Mouse (Mus musculus) liver, embryonic 13.5 days (tissue): ENCODE results near the gene Uhrf1. TPM values are rescaled to one million over a fixed set of nuclear protein-coding genes. Genes with fewer than 3 reads are reported as not detected.
A peak's percentile ranks its signal among the peaks of the same experiment; 100 is the strongest.

Experiments used
- ATAC-seq: fragments of 200-750 bp; cut with Nextera tagmentation; 2 replicates; pipeline ENCODE4 v1.8.0; 2017; ENCODE audit warnings: low read depth, mild to moderate bottlenecking, moderate number of reproducible peaks, moderate library complexity
- DNase-seq: peaks from one replicate; pipeline ENCODE4 v3.0.0; 2022
- H3K27ac ChIP-seq: fragments of 300-500 bp; sonication (generic); 2 replicates; pipeline ENCODE4 v1.5.1; 2015; ENCODE audit warnings: moderate library complexity, mild to moderate bottlenecking, inconsistent platforms
- H3K27me3 ChIP-seq: fragments of 300-500 bp; sonication (generic); 2 replicates; pipeline ENCODE4 v1.6.1; 2015; ENCODE audit warnings: mild to moderate bottlenecking, inconsistent platforms
- H3K36me3 ChIP-seq: fragments of 300-500 bp; sonication (generic); 2 replicates; pipeline ENCODE4 v1.6.1; 2015; ENCODE audit warnings: mild to moderate bottlenecking, inconsistent platforms
- H3K4me1 ChIP-seq: fragments of 300-500 bp; sonication (generic); replicated peaks from 2 replicates; pipeline ENCODE4 v1.6.1; 2015; ENCODE audit warnings: inconsistent platforms
- H3K4me2 ChIP-seq: fragments of 300-500 bp; sonication (generic); 2 replicates; pipeline ENCODE4 v1.6.1; 2015; ENCODE audit warnings: inconsistent platforms, mild to moderate bottlenecking, moderate library complexity
- H3K4me3 ChIP-seq: fragments of 300-500 bp; sonication (generic); replicated peaks from 2 replicates; pipeline ENCODE4 v1.5.1; 2015; ENCODE audit warnings: mild to moderate bottlenecking, inconsistent platforms
- H3K9ac ChIP-seq: fragments of 300-500 bp; sonication (generic); 2 replicates; pipeline ENCODE4 v1.6.1; 2015; ENCODE audit warnings: mild to moderate bottlenecking, inconsistent platforms
- H3K9me3 ChIP-seq: fragments of 300-500 bp; sonication (generic); replicated peaks from 2 replicates; pipeline ENCODE4 v1.6.1; 2016; ENCODE audit warnings: inconsistent platforms
- WGBS: fragments of 180-500 bp; shearing (Covaris S2); methylation state at CpG from one replicate; pipeline ENCODE4 v1.1.7; 2015; ENCODE audit not compliant: insufficient replicate concordance; 5-methylcytosine and 5-hydroxymethylcytosine counted together
- polyA plus RNA-seq: library from polyadenylated mRNA; unstranded; fragments of >200 nt; fragmentation: Nextera tagmentation; extraction: Ambion mirVana; gene quantifications from 2 replicates; pipeline ENCODE4 v1.2.1, GENCODE M21; 2015

Uhrf1 gene
- polyA plus RNA-seq, 1 experiment from 2014 or later: 121 TPM

GRCm38 (mm10) chr17:56350694-56351093 is 47.6 kb downstream of the Uhrf1 start:
- peaks cover 40% of the 10 kb centered on the region for H3K4me1 ChIP-seq
- no peak overlapping the region for H3K9ac ChIP-seq
- no peak overlapping the region for H3K4me3 ChIP-seq
- no peak overlapping the region for H3K27ac ChIP-seq
- 24% methylated on average over 2 of the region's 2 CpGs for WGBS
- no peak overlapping the region for H3K4me2 ChIP-seq
- DNase-seq (peak; percentile 67), ATAC-seq (peak; percentile 16)
- no peaks in the 10 kb centered on the region for H3K9me3 ChIP-seq
- H3K27me3 ChIP-seq: no peaks in the 10 kb centered on the region
- peaks cover 38% of the 10 kb centered on the region for H3K36me3 ChIP-seq

- 53% methylated on average over 9 of the region's 9 CpGs for WGBS
- no peaks in the 10 kb centered on the region for H3K27me3 ChIP-seq
- H3K4me1 ChIP-seq: 0 out of 2 replicates have a peak, but pooled peaks cover 3% of the 10 kb centered on the region
- no peak overlapping the region for H3K9ac ChIP-seq
- no peak overlapping the region for H3K4me2 ChIP-seq
- peaks cover 41% of the 10 kb centered on the region for H3K36me3 ChIP-seq
- H3K4me3 ChIP-seq: no peak overlapping the region
- no peak overlapping the region for H3K27ac ChIP-seq
- ATAC-seq (peak; percentile 38; the same call in 1 of the 2 replicates), DNase-seq (peak; percentile 41)
- H3K9me3 ChIP-seq: no peaks in the 10 kb centered on the region
Measured at GRCm38 (mm10) chr17:56356921-56357885, 54.1 kb downstream of the Uhrf1 start.

GRCm38 (mm10) chr17:56359183-56359725 is 56.1 kb downstream of the Uhrf1 start:
- DNase-seq (no peak), ATAC-seq (no peak)
- Histone ChIP-seq H3K9me3 (no peaks in the 10 kb centered on the region), H3K9ac (no peak overlapping the region), H3K4me1 (0 out of 2 replicates have a peak, but pooled peaks cover 3% of the 10 kb centered on the region), H3K36me3 (peaks cover 24% of the 10 kb centered on the region), H3K27ac (no peak overlapping the region), H3K4me3 (no peak overlapping the region), H3K27me3 (no peaks in the 10 kb centered on the region), H3K4me2 (no peak overlapping the region)
- WGBS: 60% methylated on average over 3 of the region's 3 CpGs

- ATAC-seq: no peak
- H3K27ac ChIP-seq: no peak overlapping the region
- no peaks in the 10 kb centered on the region for H3K27me3 ChIP-seq
- peaks cover 20% of the 10 kb centered on the region for H3K36me3 ChIP-seq
- WGBS: 70% methylated on average over 1 of the region's 1 CpGs
- no peak for DNase-seq
- H3K9me3 ChIP-seq: no peaks in the 10 kb centered on the region
- H3K4me2 ChIP-seq: no peak overlapping the region
- H3K9ac ChIP-seq: no peak overlapping the region
- H3K4me3 ChIP-seq: no peak overlapping the region
- 0 out of 2 replicates have a peak, but pooled peaks cover 3% of the 10 kb centered on the region for H3K4me1 ChIP-seq
Measured at GRCm38 (mm10) chr17:56359864-56360263, 56.7 kb downstream of the Uhrf1 start.

GRCm38 (mm10) chr17:56360451-56360850 is 57.3 kb downstream of the Uhrf1 start:
- 74% methylated on average over 8 of the region's 8 CpGs for WGBS
- DNase-seq: no peak
- H3K36me3 ChIP-seq: peaks cover 14% of the 10 kb centered on the region

GRCm38 (mm10) chr17:56361542-56361941 is 58.4 kb downstream of the Uhrf1 start:
- H3K9ac ChIP-seq: no peak overlapping the region
- no peaks in the 10 kb centered on the region for H3K27me3 ChIP-seq
- H3K4me2 ChIP-seq: no peak overlapping the region
- no peak for ATAC-seq
- peaks cover 5% of the 10 kb centered on the region for H3K36me3 ChIP-seq
- H3K27ac ChIP-seq: no peak overlapping the region
- WGBS: 56% methylated on average over 2 of the region's 2 CpGs
- no peak overlapping the region for H3K4me3 ChIP-seq
- no peak for DNase-seq
- no peaks in the 10 kb centered on the region for H3K9me3 ChIP-seq
- H3K4me1 ChIP-seq: peaks cover 9% of the 10 kb centered on the region

More at GRCm38 (mm10) chr17:56360451-56360850, 57.3 kb downstream of the Uhrf1 start:
- no peaks in the 10 kb centered on the region for H3K9me3 ChIP-seq
- ATAC-seq: no peak
- H3K27ac ChIP-seq: no peak overlapping the region
- H3K4me2 ChIP-seq: no peak overlapping the region
- no peaks in the 10 kb centered on the region for H3K27me3 ChIP-seq
- H3K9ac ChIP-seq: no peak overlapping the region
- H3K4me1 ChIP-seq: 0 out of 2 replicates have a peak, but pooled peaks cover 3% of the 10 kb centered on the region
- H3K4me3 ChIP-seq: no peak overlapping the region

GRCm38 (mm10) chr17:56365791-56366673 is 62.9 kb downstream of the Uhrf1 start:
- H3K27me3 ChIP-seq: no peaks in the 10 kb centered on the region
- DNase-seq: no peak
- 57% methylated on average over 7 of the region's 7 CpGs for WGBS
- H3K36me3 ChIP-seq: peaks cover 2% of the 10 kb centered on the region; the same call in 1 of the 2 replicates
- peak; percentile 45; the same call in 1 of the 2 replicates for ATAC-seq
- no peak overlapping the region for H3K4me2 ChIP-seq
- H3K4me1 ChIP-seq: peaks cover 6% of the 10 kb centered on the region
- no peaks in the 10 kb centered on the region for H3K9me3 ChIP-seq
- no peak overlapping the region for H3K27ac ChIP-seq
- H3K4me3 ChIP-seq: no peak overlapping the region
- H3K9ac ChIP-seq: no peak overlapping the region

GRCm38 (mm10) chr17:56368291-56368790 is 65.2 kb downstream of the Uhrf1 start:
- H3K27ac ChIP-seq: no peak overlapping the region
- H3K9ac ChIP-seq: no peak overlapping the region
- no peaks in the 10 kb centered on the region for H3K9me3 ChIP-seq
- H3K36me3 ChIP-seq: peaks cover 2% of the 10 kb centered on the region; the same call in 1 of the 2 replicates
- H3K4me1 ChIP-seq: peaks cover 11% of the 10 kb centered on the region
- 83% methylated on average over 6 of the region's 6 CpGs for WGBS
- ATAC-seq (no peak), DNase-seq (no peak)
- H3K27me3 ChIP-seq: no peaks in the 10 kb centered on the region
- no peak overlapping the region for H3K4me2 ChIP-seq
- no peak overlapping the region for H3K4me3 ChIP-seq

GRCm38 (mm10) chr17:56370090-56370489 is 67.0 kb downstream of the Uhrf1 start:
- WGBS: 82% methylated on average over 3 of the region's 3 CpGs
- H3K27ac ChIP-seq: no peak overlapping the region; the same call in 1 of the 2 replicates
- no peak overlapping the region for H3K9ac ChIP-seq
- DNase-seq: no peak
- H3K4me3 ChIP-seq: no peak overlapping the region
- H3K4me1 ChIP-seq: peaks cover 12% of the 10 kb centered on the region
- no peaks in the 10 kb centered on the region for H3K9me3 ChIP-seq
- no peak overlapping the region for H3K4me2 ChIP-seq
- H3K27me3 ChIP-seq: no peaks in the 10 kb centered on the region
- no peak for ATAC-seq
- peaks cover 2% of the 10 kb centered on the region; the same call in 1 of the 2 replicates for H3K36me3 ChIP-seq

- Histone ChIP-seq H3K9ac (no peak overlapping the region), H3K4me3 (no peak overlapping the region), H3K4me1 (peaks cover 6% of the 10 kb centered on the region), H3K27me3 (no peaks in the 10 kb centered on the region), H3K27ac (no peak overlapping the region), H3K9me3 (no peaks in the 10 kb centered on the region), H3K36me3 (peaks cover 12% of the 10 kb centered on the region; the same call in 1 of the 2 replicates), H3K4me2 (no peak overlapping the region)
- DNase-seq (no peak), ATAC-seq (no peak)
- WGBS: 77% methylated on average over 15 of the region's 15 CpGs
Measured at GRCm38 (mm10) chr17:56371029-56371660, 68.0 kb downstream of the Uhrf1 start.
